Mouse (Mus musculus) midbrain, embryonic 14.5 days (tissue): ENCODE data around the gene Klhl6. TPM values are rescaled to one million over a fixed set of nuclear protein-coding genes. Genes with fewer than 3 reads are reported as not detected.

ENCODE experiments used
- ATAC-seq: fragments of 200-750 bp; cut with Nextera tagmentation; 2 replicates; pipeline ENCODE4 v1.8.0; 2017; ENCODE audit warnings: moderate number of reproducible peaks, moderate library complexity; ENCODE audit not compliant: low FRiP score, low TSS enrichment
- DNase-seq: peaks from one replicate; pipeline ENCODE4 v3.0.0-alpha.2; 2015
- H3K27ac ChIP-seq: fragments of 300-500 bp; sonication (generic); replicated peaks from 2 replicates; pipeline ENCODE4 v1.5.1; 2014; ENCODE audit warnings: mild to moderate bottlenecking, low read depth, low read length, moderate library complexity
- H3K27me3 ChIP-seq: fragments of 300-500 bp; sonication (generic); 2 replicates; pipeline ENCODE4 v1.6.1; 2014; ENCODE audit warnings: low read length, control low read depth, mixed read lengths; ENCODE audit not compliant: control insufficient read depth, insufficient read depth
- H3K36me3 ChIP-seq: fragments of 300-500 bp; sonication (generic); 2 replicates; pipeline ENCODE4 v1.6.1; 2014; ENCODE audit warnings: low read length, control low read depth; ENCODE audit not compliant: control insufficient read depth, insufficient read depth
- H3K4me1 ChIP-seq: fragments of 300-500 bp; sonication (generic); 2 replicates; pipeline ENCODE4 v1.6.1; 2014; ENCODE audit warnings: mild to moderate bottlenecking, antibody characterized with exemption, low read length, control low read depth; ENCODE audit not compliant: control insufficient read depth, insufficient read depth
- H3K4me2 ChIP-seq: fragments of 300-500 bp; sonication (generic); 2 replicates; pipeline ENCODE4 v1.6.1; 2014; ENCODE audit warnings: mild to moderate bottlenecking, low read length, moderate library complexity
- H3K4me3 ChIP-seq: fragments of 300-500 bp; sonication (generic); replicated peaks from 2 replicates; pipeline ENCODE4 v1.5.1; 2014; ENCODE audit warnings: low read depth, low read length
- H3K9ac ChIP-seq: fragments of 300-500 bp; sonication (generic); replicated peaks from 2 replicates; pipeline ENCODE4 v1.6.1; 2014; ENCODE audit warnings: mild to moderate bottlenecking, low read length, moderate library complexity
- H3K9me3 ChIP-seq: fragments of 300-500 bp; sonication (generic); 2 replicates; pipeline ENCODE4 v1.6.1; 2016; ENCODE audit warnings: low read length, control low read depth, mixed read lengths; ENCODE audit not compliant: control insufficient read depth
- WGBS: fragments of 180-500 bp; shearing (Covaris S2); extraction: QIAGEN DNeasy Blood & Tissue Kit; methylation state at CpG from one replicate; pipeline ENCODE4 v1.1.7; 2014; 5-methylcytosine and 5-hydroxymethylcytosine counted together
- polyA plus RNA-seq: library from polyadenylated mRNA; unstranded; fragments of >200 nt; fragmentation: Nextera tagmentation; extraction: Ambion mirVana; gene quantifications from 2 replicates; pipeline ENCODE4 v1.2.1, GENCODE M21; 2014

Klhl6 gene
- polyA plus RNA-seq, 1 experiment from 2014 or later: 4.4 TPM

GRCm38 (mm10) chr16:19995818-19996217 is 13.0 kb upstream of the Klhl6 start:
- no peak overlapping the region for H3K27ac ChIP-seq
- DNase-seq (no peak), ATAC-seq (no peak)
- H3K36me3 ChIP-seq: no peaks in the 10 kb centered on the region
- no peak overlapping the region for H3K4me3 ChIP-seq
- no peaks in the 10 kb centered on the region for H3K4me1 ChIP-seq
- no peaks in the 10 kb centered on the region for H3K9me3 ChIP-seq
- H3K9ac ChIP-seq: no peak overlapping the region
- H3K27me3 ChIP-seq: no peaks in the 10 kb centered on the region
- H3K4me2 ChIP-seq: no peak overlapping the region

- ATAC-seq: no peak
- no peak overlapping the region for H3K4me2 ChIP-seq
- no peak for DNase-seq
- H3K36me3 ChIP-seq: no peaks in the 10 kb centered on the region
- H3K27ac ChIP-seq: no peak overlapping the region
- H3K4me1 ChIP-seq: no peaks in the 10 kb centered on the region
- no peak overlapping the region for H3K4me3 ChIP-seq
- WGBS: 90% methylated on average over 3 of the region's 3 CpGs
- peaks cover 5% of the 10 kb centered on the region for H3K9me3 ChIP-seq
- H3K9ac ChIP-seq: no peak overlapping the region
- no peaks in the 10 kb centered on the region for H3K27me3 ChIP-seq
Measured at GRCm38 (mm10) chr16:19993278-19993677, 10.4 kb upstream of the Klhl6 start.

- H3K4me2 ChIP-seq: no peak overlapping the region
- H3K9me3 ChIP-seq: peaks cover 5% of the 10 kb centered on the region
- no peak overlapping the region for H3K27ac ChIP-seq
- H3K36me3 ChIP-seq: no peaks in the 10 kb centered on the region
- DNase-seq: no peak
- H3K4me1 ChIP-seq: no peaks in the 10 kb centered on the region
- no peak for ATAC-seq
- no peaks in the 10 kb centered on the region for H3K27me3 ChIP-seq
- no peak overlapping the region for H3K9ac ChIP-seq
- H3K4me3 ChIP-seq: no peak overlapping the region
Measured at GRCm38 (mm10) chr16:19990536-19990935, 7.7 kb upstream of the Klhl6 start.

GRCm38 (mm10) chr16:19987589-19987988 is 4.8 kb upstream of the Klhl6 start:
- Histone ChIP-seq H3K4me2 (no peak overlapping the region), H3K4me3 (no peak overlapping the region), H3K9me3 (peaks cover 5% of the 10 kb centered on the region), H3K9ac (no peak overlapping the region), H3K4me1 (no peaks in the 10 kb centered on the region), H3K27me3 (no peaks in the 10 kb centered on the region), H3K36me3 (no peaks in the 10 kb centered on the region), H3K27ac (no peak overlapping the region)
- no peak for ATAC-seq
- WGBS: 83% methylated on average over 2 of the region's 2 CpGs
- DNase-seq: no peak

- H3K4me3 ChIP-seq: no peak overlapping the region
- WGBS: 90% methylated on average over 2 of the region's 2 CpGs
- no peaks in the 10 kb centered on the region for H3K36me3 ChIP-seq
- no peak for ATAC-seq
- no peaks in the 10 kb centered on the region for H3K4me1 ChIP-seq
- H3K27me3 ChIP-seq: no peaks in the 10 kb centered on the region
- DNase-seq: no peak
- H3K4me2 ChIP-seq: no peak overlapping the region
- no peak overlapping the region for H3K27ac ChIP-seq
- H3K9me3 ChIP-seq: peaks cover 5% of the 10 kb centered on the region
- H3K9ac ChIP-seq: no peak overlapping the region
Measured at GRCm38 (mm10) chr16:19984884-19985643, 2.2 kb upstream of the Klhl6 start.

GRCm38 (mm10) chr16:19983559-19983958 is 722 bp upstream of the Klhl6 start:
- H3K27ac ChIP-seq: no peak overlapping the region
- no peaks in the 10 kb centered on the region for H3K9me3 ChIP-seq
- no peak overlapping the region for H3K9ac ChIP-seq
- no peaks in the 10 kb centered on the region for H3K36me3 ChIP-seq
- H3K4me1 ChIP-seq: no peaks in the 10 kb centered on the region
- ATAC-seq (no peak), DNase-seq (no peak)
- H3K27me3 ChIP-seq: no peaks in the 10 kb centered on the region
- no peak overlapping the region for H3K4me3 ChIP-seq
- 89% methylated on average over 4 of the region's 4 CpGs for WGBS
- no peak overlapping the region for H3K4me2 ChIP-seq

- Histone ChIP-seq H3K4me1 (no peaks in the 10 kb centered on the region), H3K9ac (no peak overlapping the region), H3K27ac (no peak overlapping the region), H3K36me3 (no peaks in the 10 kb centered on the region), H3K27me3 (no peaks in the 10 kb centered on the region), H3K4me2 (no peak overlapping the region), H3K9me3 (no peaks in the 10 kb centered on the region), H3K4me3 (no peak overlapping the region)
- ATAC-seq (no peak), DNase-seq (no peak)
- 83% methylated on average over 2 of the region's 2 CpGs for WGBS
Measured at GRCm38 (mm10) chr16:19981684-19982083, 1.2 kb downstream of the Klhl6 start.

GRCm38 (mm10) chr16:19981006-19981405 is 1.8 kb downstream of the Klhl6 start:
- no peak for ATAC-seq
- DNase-seq: no peak
- Histone ChIP-seq H3K4me3 (no peak overlapping the region), H3K4me1 (no peaks in the 10 kb centered on the region), H3K36me3 (no peaks in the 10 kb centered on the region), H3K27me3 (no peaks in the 10 kb centered on the region), H3K9ac (no peak overlapping the region), H3K27ac (no peak overlapping the region), H3K9me3 (no peaks in the 10 kb centered on the region), H3K4me2 (no peak overlapping the region)
- 94% methylated on average over 3 of the region's 3 CpGs for WGBS

- Histone ChIP-seq H3K27me3 (no peaks in the 10 kb centered on the region), H3K4me3 (no peak overlapping the region), H3K4me1 (no peaks in the 10 kb centered on the region), H3K9ac (no peak overlapping the region), H3K36me3 (no peaks in the 10 kb centered on the region), H3K27ac (no peak overlapping the region), H3K4me2 (no peak overlapping the region), H3K9me3 (no peaks in the 10 kb centered on the region)
- ATAC-seq (no peak), DNase-seq (no peak)
- WGBS: 88% methylated on average over 2 of the region's 2 CpGs
Measured at GRCm38 (mm10) chr16:19979755-19980154, 3.1 kb downstream of the Klhl6 start.
